9 mouse cellular contexts compared by ENCODE assay signal in the genomic region with DNA sequence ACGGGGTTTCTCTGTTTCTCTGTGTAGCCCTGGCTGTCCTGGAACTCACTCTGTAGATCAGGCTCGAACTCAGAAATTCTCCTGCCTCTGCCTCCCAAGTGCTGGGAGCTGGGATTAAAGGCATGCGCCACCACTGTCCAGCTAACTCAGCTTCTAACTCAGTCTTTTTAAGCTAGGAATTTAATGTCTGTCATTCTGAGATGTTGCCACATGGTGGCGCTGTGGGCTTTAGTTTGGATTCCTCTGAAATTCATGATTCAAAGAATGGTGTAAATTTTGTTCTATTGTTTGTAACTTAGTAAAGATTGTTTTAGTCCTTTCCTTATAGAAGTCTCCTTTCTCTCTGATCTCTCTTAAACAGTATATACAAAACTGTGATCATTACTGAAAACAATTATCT. TPM values are rescaled to one million over a fixed set of nuclear protein-coding genes. Genes with fewer than 3 reads are reported as not detected.
A peak's percentile ranks its signal among the peaks of the same experiment; 100 is the strongest.
DNase-seq lines count a peak whose midpoint lies in the region; ATAC-seq and TF ChIP-seq lines count a peak whose summit lies in the region.
"Had no signal": no experiment of that assay in that cellular context is flagged by ENCODE, and none has a peak within 500 bp of the region (broad histone marks: within the 10 kb centered on the region; RNA-seq: fewer than 3 reads in every experiment).

No protein-coding gene starts in this region.

- no peak overlapping the region for H3K4me3 ChIP-seq in hindbrain, embryonic 10.5 days
- H3K4me3 ChIP-seq in hindbrain, embryonic 13.5 days, result no peak overlapping the region
- no peak overlapping the region for H3K4me3 ChIP-seq in E14TG2a.4 (replicated peaks; ENCODE audit: low read length)
- H3K4me3 ChIP-seq in embryonic facial prominence, embryonic 10.5 days, result no peak overlapping the region
- H3K4me3 ChIP-seq: embryonic facial prominence, embryonic 13.5 days had no signal

- H3K9me3 ChIP-seq in hindbrain, embryonic 10.5 days, result no peaks in the 10 kb centered on the region
- no peaks in the 10 kb centered on the region for H3K9me3 ChIP-seq in hindbrain, embryonic 13.5 days
- H3K9me3 ChIP-seq in E14TG2a.4 (ENCODE audit: low read length), result no peaks in the 10 kb centered on the region
- H3K9me3 ChIP-seq in embryonic facial prominence, embryonic 10.5 days, result no peaks in the 10 kb centered on the region
- H3K9me3 ChIP-seq: embryonic facial prominence, embryonic 13.5 days had no signal

- peaks cover 5% of the 10 kb centered on the region; the same call in 1 of the 2 replicates for H3K27me3 ChIP-seq in hindbrain, embryonic 10.5 days (ENCODE audit: insufficient read depth, poor library complexity, severe bottlenecking)
- H3K27me3 ChIP-seq in hindbrain, embryonic 13.5 days, result no peaks in the 10 kb centered on the region; the same call in 1 of the 2 replicates
- no peaks in the 10 kb centered on the region for H3K27me3 ChIP-seq in E14TG2a.4 (ENCODE audit: insufficient read depth, low read length)
- peaks cover 21% of the 10 kb centered on the region for H3K27me3 ChIP-seq in embryonic facial prominence, embryonic 10.5 days (replicated peaks; ENCODE audit: low read depth, poor library complexity, severe bottlenecking)

- 44% methylated on average over 4 of the region's 4 CpGs for WGBS in hindbrain, embryonic 10.5 days
- 47% methylated on average over 4 of the region's 4 CpGs for WGBS in hindbrain, embryonic 13.5 days
- 51% methylated on average over 4 of the region's 4 CpGs for WGBS in embryonic facial prominence, embryonic 10.5 days

- intact Hi-C loops in left cerebral cortex, postnatal 4 days (cut with DNase I), result loop anchor here (10.0 kb wide), 1 partner anchor 340 kb away; no protein-coding TSS in a partner anchor

- no peak overlapping the region for H3K4me2 ChIP-seq in hindbrain, embryonic 13.5 days
- H3K4me2 ChIP-seq: embryonic facial prominence, embryonic 13.5 days had no signal

- H3K36me3 ChIP-seq in hindbrain, embryonic 10.5 days, result no peaks in the 10 kb centered on the region
- H3K36me3 ChIP-seq in hindbrain, embryonic 13.5 days, result no peaks in the 10 kb centered on the region
- no peaks in the 10 kb centered on the region for H3K36me3 ChIP-seq in E14TG2a.4 (ENCODE audit: insufficient read depth, low read length)
- no peaks in the 10 kb centered on the region for H3K36me3 ChIP-seq in embryonic facial prominence, embryonic 10.5 days (replicated peaks)
- H3K36me3 ChIP-seq: embryonic facial prominence, embryonic 13.5 days had no signal

- DNase-seq in hindbrain, embryonic 10.5 days (ENCODE audit: low spot score), result peak; percentile 40
- peak; percentile 41 for DNase-seq in adrenal gland, postnatal 25 days
- peak; percentile 48 for DNase-seq in embryonic facial prominence, embryonic 10.5 days (ENCODE audit: low spot score)
- peak; percentile 41 for DNase-seq in left cerebral cortex, postnatal 4 days
- DNase-seq in right cerebral cortex, postnatal 25 days, result peak; percentile 31
- no peak for DNase-seq in urinary bladder, postnatal 25 days (ENCODE audit: low spot score)

- ATAC-seq in hindbrain, embryonic 13.5 days (ENCODE audit: low FRiP score), result no peak

- no peaks in the 10 kb centered on the region for H3K4me1 ChIP-seq in hindbrain, embryonic 10.5 days (replicated peaks)
- no peaks in the 10 kb centered on the region for H3K4me1 ChIP-seq in hindbrain, embryonic 13.5 days (replicated peaks)
- no peaks in the 10 kb centered on the region for H3K4me1 ChIP-seq in E14TG2a.4 (replicated peaks; ENCODE audit: low read depth, low read length)
- no peaks in the 10 kb centered on the region for H3K4me1 ChIP-seq in embryonic facial prominence, embryonic 10.5 days
- H3K4me1 ChIP-seq: embryonic facial prominence, embryonic 13.5 days had no signal

- no peak overlapping the region for H3K9ac ChIP-seq in hindbrain, embryonic 13.5 days
- H3K9ac ChIP-seq: embryonic facial prominence, embryonic 13.5 days had no signal

- peak; percentile 25 for TF ChIP-seq CTCF in E14TG2a.4 (conservative IDR thresholded peaks at IDR 0.05; ENCODE audit: low read length)

- H3K27ac ChIP-seq in hindbrain, embryonic 10.5 days, result no peak overlapping the region
- H3K27ac ChIP-seq in hindbrain, embryonic 13.5 days, result no peak overlapping the region
- H3K27ac ChIP-seq in embryonic facial prominence, embryonic 10.5 days (replicated peaks), result no peak overlapping the region
- H3K27ac ChIP-seq: embryonic facial prominence, embryonic 13.5 days had no signal

RNA-seq across cellular contexts. Expression of a gene that starts 39.1 kb away (rescaled TPM):
- polyA plus RNA-seq in hindbrain, embryonic 10.5 days (2016; fragmentation: Nextera tagmentation; extraction: Ambion mirVana), result 9.5 and 9.7 TPM in 2 replicates
- 16.5 and 18.3 TPM in 2 replicates for polyA plus RNA-seq in hindbrain, embryonic 13.5 days (2015; fragmentation: Nextera tagmentation; extraction: Ambion mirVana)
- total RNA-seq in adrenal gland, postnatal 25 days (2021), result 10.6 and 13.3 TPM in 2 replicates
- polyA plus RNA-seq in embryonic facial prominence, embryonic 10.5 days (2016; fragmentation: Nextera tagmentation; extraction: Ambion mirVana), result 8.4 and 9.0 TPM in 2 replicates
- 10 to 100 TPM; 29.4 to 31.1 TPM for total RNA-seq in left cerebral cortex, postnatal 4 days (2021)

RNA-seq across cellular contexts. Expression of a gene that starts 49.4 kb away (rescaled TPM):
- 0.63 and 1.1 TPM in 2 replicates for polyA plus RNA-seq in hindbrain, embryonic 10.5 days (2016; fragmentation: Nextera tagmentation; extraction: Ambion mirVana)
- polyA plus RNA-seq in hindbrain, embryonic 13.5 days (2015; fragmentation: Nextera tagmentation; extraction: Ambion mirVana), result 1.7 and 1.8 TPM in 2 replicates
- 13.8 and 14.6 TPM in 2 replicates for total RNA-seq in adrenal gland, postnatal 25 days (2021)
- 0.96 and 1.1 TPM in 2 replicates for polyA plus RNA-seq in embryonic facial prominence, embryonic 10.5 days (2016; fragmentation: Nextera tagmentation; extraction: Ambion mirVana)
- total RNA-seq in left cerebral cortex, postnatal 4 days (2021), result 10 to 100 TPM; 12.2 to 12.9 TPM
